Mouse (Mus musculus): ENCODE data around the gene Zkscan4. TPM values are rescaled to one million over a fixed set of nuclear protein-coding genes. Genes with fewer than 3 reads are reported as not detected.
"Not testable (repeated sequence)": the region's sequence is repeated elsewhere in the genome, so short reads cannot be mapped to it uniquely, and the experiment has no call there.

Gene Zkscan4
- polyA plus RNA-seq, 1 experiment from 2014 or later = 2.4 TPM

- no peaks in the 10 kb centered on the region for H3K27me3 ChIP-seq (ENCODE audit: control insufficient read depth, insufficient read depth, low read length)
- 94% methylated on average over 21 of the region's 21 CpGs for WGBS
- ATAC-seq (ENCODE audit: low FRiP score, low TSS enrichment) (no peak), DNase-seq (ENCODE audit: low spot score) (no peak)
- TF ChIP-seq EP300 (optimal IDR thresholded peaks at IDR 0.05) = no peak
- TF ChIP-seq CTCF (IDR thresholded peaks at IDR 0.05; ENCODE audit: low read depth) = no peak
- H3K27ac ChIP-seq (replicated peaks) = no peak within 1 kb of the TSS
- no peak within 1 kb of the TSS for H3K4me3 ChIP-seq (ENCODE audit: low read depth, low read length)
- no peak within 1 kb of the TSS for H3K9ac ChIP-seq (ENCODE audit: low read length)
- no peak within 1 kb of the TSS for H3K4me2 ChIP-seq (replicated peaks; ENCODE audit: low read depth)
- H3K9me3 ChIP-seq (ENCODE audit: control insufficient read depth, low read length) = no peaks in the 10 kb centered on the region
- H3K4me1 ChIP-seq (replicated peaks; ENCODE audit: control insufficient read depth, insufficient read depth) = no peaks in the 10 kb centered on the region
- H3K36me3 ChIP-seq (ENCODE audit: control insufficient read depth, insufficient read depth, low read length) = no peaks in the 10 kb centered on the region
These were observed 16.4 kb downstream of the Zkscan4 start, which contains the start of gene AK157302 for GRCm38 (mm10) chr13:21495080-21495479. AK157302 (plus strand) TSS chr13:21495223.

GRCm38 (mm10) chr13:21501182-21501581, 22.5 kb downstream of the Zkscan4 start, which contains the start of gene Gm11273:
Gm11273 (minus strand) TSS chr13:21501418.
- H3K27ac ChIP-seq (replicated peaks); H3K4me1 ChIP-seq (replicated peaks; ENCODE audit: control insufficient read depth, insufficient read depth); H3K27me3 ChIP-seq (ENCODE audit: control insufficient read depth, insufficient read depth, low read length); ATAC-seq (ENCODE audit: low FRiP score, low TSS enrichment); H3K36me3 ChIP-seq (ENCODE audit: control insufficient read depth, insufficient read depth, low read length); DNase-seq (ENCODE audit: low spot score); H3K4me2 ChIP-seq (replicated peaks; ENCODE audit: low read depth); H3K9me3 ChIP-seq (ENCODE audit: control insufficient read depth, low read length); H3K4me3 ChIP-seq (ENCODE audit: low read depth, low read length); H3K9ac ChIP-seq (ENCODE audit: low read length): not testable (repeated sequence)
- WGBS = 95% methylated on average over 17 of the region's 17 CpGs

GRCm38 (mm10) chr13:21502296-21502695, 23.6 kb downstream of the Zkscan4 start:
- Histone ChIP-seq H3K27ac (replicated peaks) (no peak overlapping the region), H3K4me3 (ENCODE audit: low read depth, low read length) (no peak overlapping the region), H3K4me2 (replicated peaks; ENCODE audit: low read depth) (no peak overlapping the region), H3K9me3 (ENCODE audit: control insufficient read depth, low read length) (no peaks in the 10 kb centered on the region), H3K9ac (ENCODE audit: low read length) (no peak overlapping the region), H3K36me3 (ENCODE audit: control insufficient read depth, insufficient read depth, low read length) (no peaks in the 10 kb centered on the region), H3K27me3 (ENCODE audit: control insufficient read depth, insufficient read depth, low read length) (no peaks in the 10 kb centered on the region), H3K4me1 (replicated peaks; ENCODE audit: control insufficient read depth, insufficient read depth) (no peaks in the 10 kb centered on the region)
- ATAC-seq (ENCODE audit: low FRiP score, low TSS enrichment) (no peak), DNase-seq (ENCODE audit: low spot score) (no peak)
- 86% methylated on average over 5 of the region's 5 CpGs for WGBS
- TF ChIP-seq EP300 (optimal IDR thresholded peaks at IDR 0.05) = no peak
- TF ChIP-seq CTCF (IDR thresholded peaks at IDR 0.05; ENCODE audit: low read depth) = no peak

DNA sequence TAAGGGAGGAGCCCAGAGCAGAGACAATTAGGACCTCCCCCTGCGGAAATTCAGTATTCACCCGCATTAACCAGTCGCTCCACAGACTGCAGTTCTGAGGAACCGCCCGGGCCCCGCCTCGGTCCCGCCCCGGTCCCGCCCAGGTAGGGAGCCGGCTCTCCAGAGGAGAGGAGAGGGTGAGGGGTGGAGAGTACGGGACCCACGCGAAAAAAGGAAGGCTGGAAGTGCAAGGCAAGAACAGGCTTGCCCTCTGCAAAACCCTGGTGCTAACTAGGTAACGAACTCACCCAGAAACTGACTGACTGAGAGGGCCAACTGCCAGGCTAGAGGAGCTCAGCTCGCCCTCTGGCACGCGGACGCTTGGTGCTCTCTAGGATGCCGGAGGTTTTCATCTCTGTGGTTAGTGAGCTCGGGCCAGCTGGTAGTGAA, 27.5 kb downstream of the Zkscan4 start:
- under 1% methylated on average over 21 of the region's 21 CpGs for WGBS
- Histone ChIP-seq H3K36me3 (ENCODE audit: control insufficient read depth, insufficient read depth, low read length) (no peaks in the 10 kb centered on the region), H3K9ac (ENCODE audit: low read length) (peak overlapping the region; percentile 43), H3K27me3 (ENCODE audit: control insufficient read depth, insufficient read depth, low read length) (no peaks in the 10 kb centered on the region), H3K4me3 (ENCODE audit: low read depth, low read length) (peak overlapping the region; percentile 48), H3K4me2 (replicated peaks; ENCODE audit: low read depth) (peak overlapping the region; percentile 35), H3K27ac (replicated peaks) (peak overlapping the region; percentile 73; the same call in 1 of the 2 replicates), H3K9me3 (ENCODE audit: control insufficient read depth, low read length) (no peaks in the 10 kb centered on the region), H3K4me1 (replicated peaks; ENCODE audit: control insufficient read depth, insufficient read depth) (no peaks in the 10 kb centered on the region)
- DNase-seq (ENCODE audit: low spot score) (peak; percentile 93), ATAC-seq (ENCODE audit: low FRiP score, low TSS enrichment) (peak; percentile 100)
- TF ChIP-seq CTCF (IDR thresholded peaks at IDR 0.05; ENCODE audit: low read depth) (no peak), EP300 (optimal IDR thresholded peaks at IDR 0.05) (no peak)

DNA sequence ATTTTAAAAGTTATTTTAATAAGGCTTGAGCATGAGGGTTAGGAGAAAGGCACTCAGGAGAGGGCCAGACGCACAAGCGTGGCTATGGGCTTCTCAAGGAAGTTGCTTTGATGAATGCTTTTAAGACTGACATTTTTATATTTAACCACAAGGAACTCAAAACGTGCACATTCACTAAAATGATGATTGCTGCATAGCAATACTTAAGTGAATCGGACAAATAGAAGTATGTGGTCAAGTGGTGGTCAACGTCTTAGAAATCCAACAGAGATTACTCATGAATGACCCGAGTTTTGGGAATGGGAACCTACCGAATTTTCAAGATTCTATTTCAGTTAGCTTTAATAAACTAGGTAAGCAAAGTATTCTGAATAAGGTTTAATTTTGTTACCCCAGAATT, 51.4 kb downstream of the Zkscan4 start:
- no peak overlapping the region for H3K9ac ChIP-seq (ENCODE audit: low read length)
- H3K4me3 ChIP-seq (ENCODE audit: low read depth, low read length) = peak overlapping the region; percentile 84
- H3K4me1 ChIP-seq (replicated peaks; ENCODE audit: control insufficient read depth, insufficient read depth) = no peaks in the 10 kb centered on the region
- DNase-seq (ENCODE audit: low spot score) (no peak), ATAC-seq (ENCODE audit: low FRiP score, low TSS enrichment) (no peak)
- H3K4me2 ChIP-seq (replicated peaks; ENCODE audit: low read depth) = peak overlapping the region; percentile 34
- H3K36me3 ChIP-seq (ENCODE audit: control insufficient read depth, insufficient read depth, low read length) = 0 out of 2 replicates have a peak, but pooled peaks cover under 1% of the 10 kb centered on the region
- TF ChIP-seq EP300 (optimal IDR thresholded peaks at IDR 0.05) (no peak), CTCF (IDR thresholded peaks at IDR 0.05; ENCODE audit: low read depth) (no peak)
- no peaks in the 10 kb centered on the region for H3K9me3 ChIP-seq (ENCODE audit: control insufficient read depth, low read length)
- no peaks in the 10 kb centered on the region for H3K27me3 ChIP-seq (ENCODE audit: control insufficient read depth, insufficient read depth, low read length)
- WGBS = 39% methylated on average over 7 of the region's 7 CpGs
- H3K27ac ChIP-seq (replicated peaks) = no peak overlapping the region

GRCm38 (mm10) chr13:21530781-21531201, 52.1 kb downstream of the Zkscan4 start, which contains the start of gene Zkscan8:
Zkscan8 (minus strand) TSS chr13:21531120.
- Histone ChIP-seq H3K36me3 (ENCODE audit: control insufficient read depth, insufficient read depth, low read length) (no peaks in the 10 kb centered on the region), H3K27me3 (ENCODE audit: control insufficient read depth, insufficient read depth, low read length) (no peaks in the 10 kb centered on the region), H3K4me1 (replicated peaks; ENCODE audit: control insufficient read depth, insufficient read depth) (no peaks in the 10 kb centered on the region), H3K9ac (ENCODE audit: low read length) (peak within 1 kb of the TSS; percentile 95), H3K4me2 (replicated peaks; ENCODE audit: low read depth) (peak within 1 kb of the TSS; percentile 39), H3K27ac (replicated peaks) (peak within 1 kb of the TSS; percentile 93), H3K9me3 (ENCODE audit: control insufficient read depth, low read length) (no peaks in the 10 kb centered on the region), H3K4me3 (ENCODE audit: low read depth, low read length) (peak within 1 kb of the TSS; percentile 84)
- TF ChIP-seq EP300 (optimal IDR thresholded peaks at IDR 0.05) (no peak), CTCF (IDR thresholded peaks at IDR 0.05; ENCODE audit: low read depth) (no peak)
- ATAC-seq (ENCODE audit: low FRiP score, low TSS enrichment) = peak; percentile 97
- DNase-seq (ENCODE audit: low spot score) = peak; percentile 92
- under 1% methylated on average over 39 of the region's 39 CpGs for WGBS

MicroRNAs encoded within 50 kb of the gene (microRNA counts, 519-probe panel; counts per million panel counts)
- not detected for microRNA mmu-miR-1896

Small RNA genes lying within 50 kb of the gene (microRNA-seq; reads per million reads assigned to microRNA genes)
- not detected for gene Mir1896

Other genes starting within 250 kb of the Zkscan4 start
- gene Gpx5, start 186.2 kb upstream of the Zkscan4 start, polyA plus RNA-seq (2015; fragmentation: Nextera tagmentation; extraction: Ambion mirVana) = 0.06 TPM in 1 of 2 replicates, not detected in the other
- gene Gpx6, start 166.8 kb upstream of the Zkscan4 start, polyA plus RNA-seq (2015; fragmentation: Nextera tagmentation; extraction: Ambion mirVana) = 0.07 TPM in 1 of 2 replicates, not detected in the other
- gene Olfr1367, start 132.0 kb upstream of the Zkscan4 start, polyA plus RNA-seq (2015; fragmentation: Nextera tagmentation; extraction: Ambion mirVana) = not detected in 2 replicates
- 4.3 and 4.6 TPM in 2 replicates for gene Zscan12, start 116.1 kb upstream of the Zkscan4 start, polyA plus RNA-seq (2015; fragmentation: Nextera tagmentation; extraction: Ambion mirVana)
- 32.9 and 36.4 TPM in 2 replicates for gene Zkscan3, start 76.2 kb upstream of the Zkscan4 start, polyA plus RNA-seq (2015; fragmentation: Nextera tagmentation; extraction: Ambion mirVana)
- 0.75 and 0.90 TPM in 2 replicates for gene Pgbd1, start 37.8 kb upstream of the Zkscan4 start, polyA plus RNA-seq (2015; fragmentation: Nextera tagmentation; extraction: Ambion mirVana)
- gene Zscan26, start 25.2 kb upstream of the Zkscan4 start, polyA plus RNA-seq (2015; fragmentation: Nextera tagmentation; extraction: Ambion mirVana) = 16.5 and 17.3 TPM in 2 replicates
- 2.4 and 2.7 TPM in 2 replicates for gene Nkapl, start 10.4 kb upstream of the Zkscan4 start, polyA plus RNA-seq (2015; fragmentation: Nextera tagmentation; extraction: Ambion mirVana)
- gene Gm10065, start 534 bp downstream of the Zkscan4 start, polyA plus RNA-seq (2015; fragmentation: Nextera tagmentation; extraction: Ambion mirVana) = not detected in 2 replicates
- 0.28 and 0.33 TPM in 2 replicates for gene AK157302, start 16.3 kb downstream of the Zkscan4 start, polyA plus RNA-seq (2015; fragmentation: Nextera tagmentation; extraction: Ambion mirVana)
- gene Gm11273, start 22.5 kb downstream of the Zkscan4 start, polyA plus RNA-seq (2015; fragmentation: Nextera tagmentation; extraction: Ambion mirVana) = 12.3 and 12.9 TPM in 2 replicates
- 1.6 and 2.4 TPM in 2 replicates for gene Zkscan8, start 52.2 kb downstream of the Zkscan4 start, polyA plus RNA-seq (2015; fragmentation: Nextera tagmentation; extraction: Ambion mirVana)
- 0.07 TPM in 2 replicates for gene Olfr1366, start 63.9 kb downstream of the Zkscan4 start, polyA plus RNA-seq (2015; fragmentation: Nextera tagmentation; extraction: Ambion mirVana)
- gene Olfr1535, start 81.0 kb downstream of the Zkscan4 start, polyA plus RNA-seq (2015; fragmentation: Nextera tagmentation; extraction: Ambion mirVana) = 0.04 TPM in 1 of 2 replicates, not detected in the other
- not detected in 2 replicates for gene Olfr1364, start 102.9 kb downstream of the Zkscan4 start, polyA plus RNA-seq (2015; fragmentation: Nextera tagmentation; extraction: Ambion mirVana)
- gene Olfr1362, start 135.1 kb downstream of the Zkscan4 start, polyA plus RNA-seq (2015; fragmentation: Nextera tagmentation; extraction: Ambion mirVana) = not detected in 2 replicates
- gene Olfr11, start 163.6 kb downstream of the Zkscan4 start, polyA plus RNA-seq (2015; fragmentation: Nextera tagmentation; extraction: Ambion mirVana) = not detected in 2 replicates
- gene Olfr1361, start 184.5 kb downstream of the Zkscan4 start, polyA plus RNA-seq (2015; fragmentation: Nextera tagmentation; extraction: Ambion mirVana) = not detected in 2 replicates
- not detected in 2 replicates for gene Olfr1360, start 198.5 kb downstream of the Zkscan4 start, polyA plus RNA-seq (2015; fragmentation: Nextera tagmentation; extraction: Ambion mirVana)
- not detected in 2 replicates for gene Olfr1359, start 219.2 kb downstream of the Zkscan4 start, polyA plus RNA-seq (2015; fragmentation: Nextera tagmentation; extraction: Ambion mirVana)
- 0.85 and 1.5 TPM in 2 replicates for gene Hist1h2bl, start 237.2 kb downstream of the Zkscan4 start, polyA plus RNA-seq (2015; fragmentation: Nextera tagmentation; extraction: Ambion mirVana)
- gene Hist1h2ai, start 237.5 kb downstream of the Zkscan4 start, polyA plus RNA-seq (2015; fragmentation: Nextera tagmentation; extraction: Ambion mirVana) = 8.8 and 14.4 TPM in 2 replicates
- gene Hist1h3h, start 238.8 kb downstream of the Zkscan4 start, polyA plus RNA-seq (2015; fragmentation: Nextera tagmentation; extraction: Ambion mirVana) = 1.1 and 4.1 TPM in 2 replicates
- gene Hist1h2bm, start 243.1 kb downstream of the Zkscan4 start, polyA plus RNA-seq (2015; fragmentation: Nextera tagmentation; extraction: Ambion mirVana) = 0.56 and 1.0 TPM in 2 replicates

All from stomach, postnatal 0 days (tissue).